In genomic region chr2:104367836-104368298, GRCm38 (mm10) we compare ENCODE assay signal across 10 mouse cellular contexts. TPM values are rescaled to one million over a fixed set of nuclear protein-coding genes. Genes with fewer than 3 reads are reported as not detected.
A peak's percentile ranks its signal among the peaks of the same experiment; 100 is the strongest.
DNase-seq lines count a peak whose midpoint lies in the region; ATAC-seq lines count a peak whose summit lies in the region.
"Had no signal": no experiment of that assay in that cellular context is flagged by ENCODE, and none has a peak within 500 bp of the region (broad histone marks: within the 10 kb centered on the region; RNA-seq: fewer than 3 reads in every experiment).

No protein-coding gene starts in this region.

- no peak overlapping the region for H3K4me2 ChIP-seq in forebrain, embryonic 11.5 days (ENCODE audit: low read depth, low read length, severe bottlenecking)
- H3K4me2 ChIP-seq: embryonic facial prominence, embryonic 15.5 days had no signal

- peak; percentile 41 to 71 for DNase-seq in layer of hippocampus, postnatal 14 days (ENCODE audit: low spot score in 2 of 2)
- no peak for DNase-seq in layer of hippocampus, adult 18-20 months (ENCODE audit: low spot score in 2 of 2)
- no peak for DNase-seq in forebrain, embryonic 11.5 days (ENCODE audit: low spot score)
- peak; percentile 45 for DNase-seq in lung, postnatal 14 days
- DNase-seq in skeletal muscle tissue, adult 2 months (ENCODE audit: low read depth, low spot score): peak; percentile 2
- DNase-seq in urinary bladder, postnatal 10 days (ENCODE audit: low spot score): no peak
- DNase-seq in gastrocnemius, postnatal 4 days (ENCODE audit: low spot score in 2 of 2): no peak

- peaks cover 7% of the 10 kb centered on the region for H3K4me1 ChIP-seq in forebrain, embryonic 11.5 days (replicated peaks; ENCODE audit: control insufficient read depth, insufficient read depth, low read length)
- H3K4me1 ChIP-seq: embryonic facial prominence, embryonic 15.5 days had no signal

- peak; percentile 80 for ATAC-seq in forebrain, embryonic 11.5 days (replicated peaks; ENCODE audit: low FRiP score)
- ATAC-seq in monocyte, adult 5-6 weeks (replicated peaks; ENCODE audit: insufficient number of reproducible peaks, low FRiP score, low TSS enrichment, poor library complexity, severe bottlenecking): no peak

- no peak overlapping the region for H3K4me3 ChIP-seq in forebrain, embryonic 11.5 days (ENCODE audit: low read depth, low read length)
- H3K4me3 ChIP-seq: embryonic facial prominence, embryonic 15.5 days had no signal

- 19% methylated on average over 6 of the region's 6 CpGs for WGBS in forebrain, embryonic 11.5 days

- no peak overlapping the region for H3K9ac ChIP-seq in forebrain, embryonic 11.5 days (ENCODE audit: low read length)
- H3K9ac ChIP-seq: embryonic facial prominence, embryonic 15.5 days had no signal

- H3K27me3 ChIP-seq in forebrain, embryonic 11.5 days (ENCODE audit: control insufficient read depth, insufficient read depth, low read length): no peaks in the 10 kb centered on the region
- H3K27me3 ChIP-seq: embryonic facial prominence, embryonic 15.5 days had no signal

- H3K9me3 ChIP-seq in forebrain, embryonic 11.5 days (ENCODE audit: control insufficient read depth, low read length): no peaks in the 10 kb centered on the region
- H3K9me3 ChIP-seq: embryonic facial prominence, embryonic 15.5 days; G1E had no signal

- H3K36me3 ChIP-seq in forebrain, embryonic 11.5 days (ENCODE audit: control insufficient read depth, insufficient read depth, low read length): no peaks in the 10 kb centered on the region
- H3K36me3 ChIP-seq: embryonic facial prominence, embryonic 15.5 days; G1E had no signal

- no peak overlapping the region for H3K27ac ChIP-seq in forebrain, embryonic 11.5 days (ENCODE audit: low read depth, low read length)
- H3K27ac ChIP-seq: embryonic facial prominence, embryonic 15.5 days had no signal

RNA-seq across cellular contexts. Expression of gene D430041D05Rik, which starts 42.9 kb away (rescaled TPM):
- total RNA-seq in layer of hippocampus, postnatal 14 days (2021): 10 to 100 TPM; 88.8 to 99.4 TPM
- total RNA-seq in layer of hippocampus, adult 18-20 months (2021): 10 to 100 TPM; 70.9 to 78.2 TPM
- 2.5 and 2.6 TPM in 2 replicates for polyA plus RNA-seq in forebrain, embryonic 11.5 days (2014; fragmentation: Nextera tagmentation; extraction: Ambion mirVana)
- total RNA-seq in monocyte, adult 5-6 weeks (2017): not detected in 3 replicates
- 1 to 10 TPM; 2.5 to 2.8 TPM for total RNA-seq in gastrocnemius, postnatal 4 days (2021)

Comparison
In these comparisons a context has a peak if more than half of its experiments do, and no peak if none do; other contexts are left out.
1. DNase-seq: peak in layer of hippocampus, postnatal 14 days (2 of 2), lung, postnatal 14 days (single experiment) and skeletal muscle tissue, adult 2 months (single experiment); none in layer of hippocampus, adult 18-20 months (0 of 2), forebrain, embryonic 11.5 days (single experiment), urinary bladder, postnatal 10 days (single experiment) and gastrocnemius, postnatal 4 days (0 of 2).
2. RNA of gene D430041D05Rik, which starts 42.9 kb away (total RNA-seq): 88.8 to 99.4 TPM in layer of hippocampus, postnatal 14 days and 70.9 to 78.2 TPM in layer of hippocampus, adult 18-20 months; 2.5 to 2.8 TPM in gastrocnemius, postnatal 4 days and not detected in monocyte, adult 5-6 weeks; every median in the first group is over 10 times any median in the second.